Mouse (Mus musculus) layer of hippocampus, adult 9-11 months (tissue): ENCODE measurements at regions not wholly inside any gene's neighbourhood (a gene's known extent, or its start where the extent isn't known, plus 50 kb on each side); places are given as distances from the start of the nearest gene placed in this dataset.

Experiments
- DNase-seq: peaks from one replicate; pipeline ENCODE4 v3.0.0; 2022

DNA sequence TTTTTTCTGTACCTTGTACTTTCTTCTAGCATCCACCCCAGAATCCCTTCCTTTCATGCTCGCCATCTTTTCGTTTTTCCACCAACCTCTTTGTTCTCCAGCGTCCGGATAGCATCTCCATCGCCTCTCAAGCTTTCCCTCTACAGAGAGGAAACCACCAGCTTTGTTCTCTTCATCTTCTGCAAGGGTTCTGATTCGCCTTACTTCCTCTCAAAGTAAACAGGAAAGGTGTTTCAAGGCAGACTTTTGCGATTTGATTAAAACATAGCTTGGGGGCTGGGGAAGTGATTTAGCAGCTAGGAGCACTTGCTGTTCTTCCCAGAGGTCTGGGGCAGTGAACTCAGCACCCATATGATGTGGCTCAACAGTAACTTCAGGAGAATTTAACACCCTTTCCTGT, 71.4 kb downstream of the Emp1 start:
- DNase-seq: no peak

DNA sequence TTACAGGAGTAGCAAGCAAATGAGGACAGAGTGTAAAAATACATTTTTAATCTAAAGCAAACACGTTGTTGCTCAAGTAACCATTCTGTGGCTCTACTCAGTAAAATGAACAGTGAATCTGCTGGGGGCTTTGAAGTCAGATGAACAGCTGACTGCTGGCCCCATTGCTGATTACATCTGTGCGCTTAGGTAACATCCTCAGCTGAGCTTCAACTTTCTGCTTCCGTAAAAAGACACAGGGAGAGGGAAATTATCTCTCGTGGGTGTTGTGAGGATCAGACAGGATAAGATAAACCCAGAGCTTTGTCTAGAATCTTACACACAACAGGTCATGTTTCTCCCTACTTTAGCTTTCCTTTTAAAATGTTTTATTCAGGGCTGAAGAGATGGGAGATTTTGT, 74.0 kb downstream of the Emp1 start:
- DNase-seq: no peak

DNA sequence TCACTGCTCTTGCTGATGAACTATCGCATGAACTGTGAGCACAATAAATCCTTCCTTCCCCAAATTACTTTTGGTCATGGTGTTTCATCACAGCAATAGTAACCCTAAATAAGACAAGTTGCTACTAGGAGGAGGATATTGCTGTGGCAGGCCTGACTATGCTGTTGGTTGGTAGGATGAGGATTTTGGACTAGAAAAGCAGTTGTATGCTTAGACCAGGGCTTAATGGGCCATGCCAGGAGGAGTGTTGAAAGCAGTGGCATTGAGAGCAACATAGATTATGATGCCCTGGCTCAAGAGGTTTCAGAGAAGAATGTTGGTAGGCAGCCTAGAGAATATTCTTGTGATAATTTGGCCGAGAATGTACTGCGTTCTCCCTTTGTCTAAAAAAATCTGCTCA, 75.9 kb downstream of the Emp1 start:
- DNase-seq: no peak

DNA sequence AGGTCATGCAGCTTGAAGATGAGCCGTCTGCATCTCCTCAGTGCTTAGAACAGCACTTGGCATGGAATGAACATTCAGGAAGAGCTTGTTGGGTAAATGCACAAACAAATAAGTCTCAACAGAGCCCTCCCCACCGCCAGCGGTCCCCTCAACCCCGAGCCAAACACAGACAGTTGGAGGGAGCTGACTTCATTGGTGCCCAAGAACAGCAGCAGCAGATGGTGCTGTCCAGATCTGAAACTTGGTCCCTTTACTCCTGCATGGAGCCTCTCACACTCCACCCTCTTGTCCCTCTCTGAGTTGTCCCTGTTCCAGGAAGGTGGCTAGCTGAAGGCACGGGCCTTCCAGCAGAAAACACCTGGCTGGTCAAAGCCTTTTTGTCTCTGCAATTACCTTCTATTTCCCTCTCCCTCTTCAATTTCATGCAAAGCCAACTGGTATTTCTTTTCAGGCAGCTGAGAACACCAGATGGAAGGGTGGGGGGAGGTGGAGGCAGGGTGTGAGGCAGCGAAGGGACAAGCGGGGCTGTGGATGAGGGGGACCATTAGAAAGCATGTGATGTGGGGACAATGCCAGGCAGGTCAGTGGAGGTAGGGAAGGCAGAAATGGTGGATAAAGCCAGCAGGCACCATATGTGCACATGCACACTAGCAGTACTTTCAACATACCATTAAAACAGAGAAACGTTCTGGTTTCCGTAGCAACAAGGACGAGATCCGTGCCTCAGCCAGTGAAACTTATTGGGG, 79.0 kb downstream of the Emp1 start:
- peak; percentile 84 for DNase-seq

DNA sequence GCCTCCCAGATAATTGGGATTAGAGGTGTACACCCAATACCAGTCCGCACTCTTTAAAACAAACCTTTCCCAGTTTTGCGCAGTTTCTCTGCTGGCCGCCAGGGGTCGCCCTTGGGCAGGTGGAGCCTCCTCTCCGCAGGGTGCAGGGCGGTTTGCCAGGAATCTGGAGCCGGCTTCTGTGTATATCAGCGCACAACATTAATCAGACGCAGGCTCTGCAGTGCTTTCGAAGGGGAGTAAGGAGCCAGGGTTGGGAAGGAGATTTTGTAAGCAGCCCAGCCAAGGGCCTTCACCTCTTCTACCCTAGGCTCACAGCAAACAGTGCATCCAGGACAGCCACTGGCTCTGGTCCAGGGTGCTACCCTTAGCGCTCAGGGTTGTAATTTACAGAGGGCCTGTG, 82.3 kb downstream of the Emp1 start:
- peak; percentile 91 for DNase-seq

DNA sequence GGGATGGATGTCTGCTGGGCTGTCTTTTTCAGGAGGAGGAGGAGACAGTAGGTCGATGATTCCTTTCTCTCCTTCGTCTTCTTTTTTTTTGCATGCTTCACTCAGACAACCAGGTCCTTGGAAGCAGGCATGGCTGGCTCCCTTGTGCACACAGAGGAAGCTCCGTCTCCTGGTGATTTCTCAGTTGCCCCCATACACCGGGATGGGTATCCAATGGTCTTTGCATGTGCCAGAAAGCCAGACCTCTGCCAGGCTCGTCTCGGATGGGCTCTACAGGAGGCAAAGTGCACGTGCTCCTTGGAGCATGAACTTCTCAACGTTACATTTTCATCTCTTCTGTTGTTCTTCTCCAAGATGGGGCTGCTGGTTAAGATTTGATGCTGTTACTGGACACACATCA, 82.7 kb downstream of the Emp1 start:
- no peak for DNase-seq

DNA sequence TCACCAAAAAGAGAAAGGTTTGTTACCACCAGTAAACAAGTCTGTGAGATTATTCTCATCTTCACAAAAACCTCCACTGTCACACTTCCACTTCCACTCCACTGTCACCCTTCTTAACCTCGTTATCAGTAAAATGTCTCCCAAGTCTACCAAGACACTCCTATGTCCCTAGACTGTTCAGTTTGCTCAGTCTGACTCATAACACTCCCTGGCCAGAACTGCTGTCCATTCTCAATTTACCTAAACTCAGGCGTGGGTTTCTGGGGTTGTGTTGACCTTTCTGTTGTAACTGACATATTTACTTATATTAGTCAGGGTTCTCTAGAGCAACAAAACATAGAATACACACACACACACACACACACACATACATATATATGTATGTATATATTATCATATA, 85.5 kb downstream of the Emp1 start:
- no peak for DNase-seq

DNA sequence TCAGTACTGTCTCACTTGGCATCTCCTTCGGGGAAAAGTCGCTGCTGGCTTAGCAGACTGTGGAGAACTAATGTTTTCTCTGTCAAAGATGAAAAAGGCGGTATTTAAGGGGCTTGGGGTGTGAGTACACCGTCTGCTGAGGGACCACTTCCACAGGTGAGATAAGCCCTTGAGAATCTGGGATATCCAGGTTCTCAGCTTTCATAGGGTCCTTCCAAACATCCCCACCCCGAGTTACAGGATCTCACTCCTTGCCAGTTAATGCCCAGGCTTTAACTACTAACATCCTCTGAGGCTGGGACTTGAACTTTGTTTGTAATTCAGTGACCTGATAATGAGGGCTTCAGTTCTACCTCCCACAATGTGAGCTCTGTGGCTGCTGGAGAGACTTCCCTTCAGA, 86.9 kb downstream of the Emp1 start:
- DNase-seq: no peak

DNA sequence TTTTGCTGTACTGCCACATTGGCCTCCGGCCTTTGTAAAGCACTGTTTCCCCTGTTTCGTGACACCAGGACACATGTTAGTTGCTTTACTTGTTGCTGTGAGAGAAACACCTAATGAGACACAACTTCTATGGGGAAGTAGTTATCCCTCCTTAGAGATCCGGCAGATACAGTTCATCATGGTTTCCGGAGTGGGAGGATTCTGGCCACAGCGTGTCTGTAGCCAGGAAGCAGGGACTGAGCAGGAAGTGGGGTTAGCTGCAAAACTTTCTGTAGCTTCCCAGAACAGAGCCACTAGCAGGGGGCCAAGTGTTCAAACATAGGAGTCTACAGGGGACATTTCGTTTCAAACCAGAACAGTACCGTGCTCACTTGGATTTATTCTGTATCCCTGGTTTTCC, 88.2 kb downstream of the Emp1 start:
- DNase-seq: no peak

DNA sequence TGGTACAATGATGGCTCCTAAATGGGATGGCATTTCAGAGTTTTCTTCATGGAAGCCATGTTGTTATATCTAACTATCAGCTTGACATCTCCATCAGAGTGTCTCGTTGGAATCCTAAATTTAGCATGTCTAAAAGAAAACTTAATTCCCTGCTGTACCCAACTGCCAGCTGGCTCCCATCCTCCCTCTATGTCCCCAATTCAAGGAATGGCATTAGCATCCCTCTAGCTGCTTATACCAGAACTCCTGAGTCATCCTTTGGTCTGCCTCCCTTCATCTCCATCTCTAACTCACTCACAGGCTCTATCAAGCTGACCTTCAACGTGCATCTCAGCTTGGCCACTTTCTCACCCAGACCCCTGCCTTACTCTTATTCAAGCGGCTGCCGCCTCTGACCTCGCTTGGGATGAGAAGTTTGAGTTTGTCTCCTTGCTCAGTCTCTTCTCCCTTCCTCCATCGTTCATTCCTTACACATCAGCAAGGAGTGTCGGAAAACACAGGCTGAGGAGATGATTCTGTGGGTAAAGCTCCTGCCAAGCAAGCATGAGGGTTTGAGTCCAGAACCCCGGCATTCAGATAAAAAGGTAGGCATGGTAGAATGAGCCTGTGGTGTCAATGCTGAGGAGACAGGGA, 88.9 kb downstream of the Emp1 start:
- DNase-seq: peak; percentile 30

DNA sequence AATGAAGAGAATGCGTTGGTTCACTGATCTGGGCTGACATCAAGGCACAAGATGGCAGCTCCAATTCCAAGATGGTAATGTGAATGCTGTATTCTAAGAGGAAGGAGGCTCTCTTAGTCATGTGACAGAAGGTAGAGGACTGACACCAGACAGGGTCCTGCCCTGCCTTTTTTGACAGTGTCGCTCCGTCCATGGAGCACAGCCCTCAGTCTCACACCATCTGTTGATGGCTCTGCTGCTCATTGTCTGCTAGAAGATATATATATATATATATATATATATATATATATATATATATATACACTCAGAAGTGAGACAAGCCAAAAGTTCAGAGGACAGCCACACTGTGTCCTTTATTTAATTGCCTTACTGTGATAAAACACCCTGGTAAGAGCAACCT, 90.7 kb downstream of the Emp1 start:
- DNase-seq: no peak

DNA sequence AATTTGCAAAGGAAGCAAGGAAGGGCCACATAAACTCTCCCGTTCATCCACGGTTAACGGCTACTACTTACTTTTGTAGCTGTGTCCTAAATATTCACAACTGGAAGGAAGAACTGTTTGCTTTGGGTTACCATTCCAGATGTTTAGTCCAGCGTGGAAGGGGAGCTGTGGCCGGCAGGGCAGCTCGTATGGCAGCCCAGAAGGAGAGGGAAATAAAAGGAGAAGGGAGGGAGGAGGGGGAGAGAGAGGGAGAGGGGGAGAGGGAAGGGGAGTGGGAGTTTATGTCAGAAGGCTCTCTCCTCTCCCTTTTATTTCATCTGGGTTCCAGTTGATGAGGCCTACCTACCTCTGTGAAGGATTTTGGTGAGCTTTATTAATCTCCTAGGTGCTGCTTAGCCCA, 110.2 kb downstream of the Emp1 start:
- no peak for DNase-seq

DNA sequence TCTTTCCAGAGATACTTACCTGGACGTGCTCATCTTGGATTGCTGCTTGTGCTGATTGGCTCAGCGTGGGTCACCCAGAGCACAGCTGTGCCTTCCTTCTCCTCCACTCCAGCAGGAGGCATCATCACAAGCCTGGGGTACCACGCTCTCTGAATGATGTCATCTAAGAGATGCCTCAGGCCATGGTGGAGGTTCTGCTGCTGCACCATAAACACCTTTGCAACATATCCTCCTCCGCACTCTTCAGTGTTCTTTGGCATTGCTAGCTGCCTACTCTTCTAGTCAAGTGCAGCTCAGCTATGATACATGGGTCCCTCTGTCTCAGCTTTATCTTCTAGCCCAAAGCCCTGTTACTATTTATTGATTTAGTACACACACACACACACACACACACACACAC, 110.8 kb downstream of the Emp1 start:
- DNase-seq: no peak

DNA sequence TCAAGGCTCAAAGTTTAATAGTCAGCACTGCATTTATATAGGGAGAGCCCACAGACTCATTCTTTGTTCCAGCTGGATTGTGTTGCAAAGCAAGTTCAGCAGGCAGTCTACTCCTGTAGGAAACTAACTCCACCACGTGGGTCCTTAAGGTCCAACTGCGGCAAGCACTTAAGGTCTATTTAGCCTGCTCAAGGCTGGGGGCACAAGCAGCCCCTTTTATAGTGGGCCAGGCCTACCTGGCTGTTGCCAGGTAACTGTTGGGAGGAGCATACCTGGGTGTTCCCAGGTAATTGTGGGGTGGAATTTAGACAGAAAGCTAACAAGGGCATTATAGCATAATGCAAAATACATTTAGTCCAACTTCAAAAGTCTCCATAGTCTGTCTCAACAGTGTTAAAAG, 126.5 kb downstream of the Emp1 start:
- DNase-seq: no peak

DNA sequence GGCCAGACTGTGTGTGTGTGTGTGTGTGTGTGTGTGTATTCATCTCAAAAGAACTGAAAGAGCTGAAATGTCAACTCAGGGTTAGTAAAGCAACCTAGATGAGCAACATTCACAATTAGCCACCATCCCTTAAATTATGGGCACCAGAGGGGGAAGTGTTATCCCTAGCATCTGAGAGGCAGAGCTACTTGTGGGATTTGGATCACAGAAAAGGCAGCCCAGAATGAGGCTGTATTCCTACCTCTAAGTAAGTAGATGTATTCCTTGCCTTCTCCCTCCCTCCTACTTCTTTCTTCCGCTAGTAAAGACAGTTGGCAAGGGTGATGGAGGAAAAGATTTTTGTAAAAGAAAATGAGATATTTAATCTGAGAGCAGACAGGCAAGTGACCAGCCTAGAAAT, 131.6 kb downstream of the Emp1 start:
- DNase-seq: no peak

DNA sequence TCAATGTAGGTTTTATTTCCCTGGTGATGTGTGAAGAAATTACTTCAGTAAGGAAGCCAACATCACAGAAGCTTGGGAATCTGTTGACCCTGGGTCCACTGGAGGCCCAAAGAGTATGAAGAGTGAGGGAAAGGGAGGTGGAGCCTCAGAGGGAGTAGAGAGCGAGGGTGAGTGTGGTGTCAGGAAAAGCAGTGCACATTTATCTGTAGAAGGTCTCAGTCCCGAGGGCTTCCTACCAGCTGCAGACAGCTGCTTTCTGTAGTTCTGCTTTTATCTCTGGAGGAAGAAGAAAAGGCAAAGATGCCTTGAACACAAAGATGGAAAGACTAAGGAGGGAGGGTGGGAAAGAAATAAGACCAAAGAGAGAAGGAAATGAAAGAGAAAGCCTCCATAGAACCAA, 133.5 kb downstream of the Emp1 start:
- no peak for DNase-seq

DNA sequence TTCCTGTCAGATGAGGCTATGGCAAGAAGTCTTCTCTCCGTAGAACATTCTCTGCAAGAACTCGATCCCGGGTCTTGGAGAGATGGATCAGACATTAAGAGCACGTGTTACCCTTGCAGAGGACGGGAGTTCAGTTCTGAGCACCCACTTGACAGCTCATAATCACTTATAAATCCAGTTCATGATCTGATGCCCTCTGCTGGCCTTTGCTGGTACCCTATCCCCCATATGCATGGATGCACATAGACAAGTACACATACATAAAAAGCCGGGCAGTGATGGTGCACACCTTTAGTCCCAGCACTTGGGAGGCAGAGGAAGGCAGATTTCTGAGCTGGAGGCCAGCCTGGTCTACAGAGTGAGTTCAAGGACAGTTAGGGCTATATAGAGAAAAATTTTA, 136.2 kb downstream of the Emp1 start:
- no peak for DNase-seq

DNA sequence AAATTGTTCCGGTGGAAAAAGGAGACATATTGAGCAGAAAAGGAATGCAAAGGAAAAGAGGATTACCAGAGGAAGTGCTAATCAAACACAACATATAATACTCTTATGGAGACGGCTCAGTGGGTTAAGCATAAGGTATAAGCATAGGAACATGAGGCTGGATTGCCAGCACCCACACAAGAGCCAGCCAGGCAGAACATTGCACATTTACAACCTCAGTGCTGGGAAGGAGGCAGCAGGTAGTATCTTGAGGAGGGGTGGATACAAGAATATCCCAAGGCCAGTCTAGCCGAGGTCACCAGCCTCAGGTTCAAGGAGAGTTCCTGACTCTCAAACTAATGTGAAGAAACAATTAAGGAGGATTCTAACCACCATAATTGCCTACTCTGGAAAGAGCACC, 138.0 kb downstream of the Emp1 start:
- no peak for DNase-seq

DNA sequence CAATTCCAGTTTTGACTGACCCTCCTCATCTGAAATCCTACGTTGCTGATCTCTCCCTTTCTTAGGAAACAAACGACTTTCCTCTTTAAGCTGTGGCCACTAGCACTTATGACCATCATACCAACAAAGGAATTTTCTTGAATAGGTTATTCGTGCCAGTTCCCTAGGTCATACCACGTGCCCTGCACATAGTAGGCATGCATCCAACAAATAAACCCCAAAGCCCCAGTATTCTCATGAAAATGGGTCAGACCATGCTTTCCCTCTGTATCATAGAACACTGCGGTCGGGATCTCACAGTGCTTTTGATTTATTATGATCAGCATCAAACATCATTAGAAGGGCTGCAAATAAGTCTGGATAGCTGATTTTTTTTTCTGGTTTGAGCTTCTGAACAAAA, 139.4 kb downstream of the Emp1 start:
- DNase-seq: no peak

DNA sequence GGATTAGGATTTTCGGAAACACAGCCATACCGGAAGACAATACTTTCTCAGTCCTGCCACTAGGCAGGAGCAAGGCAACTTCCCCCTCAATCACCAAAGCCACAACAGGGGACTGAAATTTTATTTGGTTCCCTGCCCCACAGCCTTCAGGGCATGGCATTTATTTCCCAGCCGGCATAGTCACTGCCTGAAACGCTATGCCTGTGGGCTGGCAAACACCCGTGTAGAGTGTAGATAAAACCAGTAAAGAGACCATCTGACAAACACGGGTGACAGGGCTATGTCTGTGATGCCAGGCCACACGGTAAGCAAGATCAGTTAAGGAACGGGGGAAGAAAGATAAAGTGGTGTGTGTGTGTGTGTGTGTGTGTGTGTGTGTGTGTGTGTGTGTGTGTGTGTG, 140.1 kb downstream of the Emp1 start:
- DNase-seq: no peak

DNA sequence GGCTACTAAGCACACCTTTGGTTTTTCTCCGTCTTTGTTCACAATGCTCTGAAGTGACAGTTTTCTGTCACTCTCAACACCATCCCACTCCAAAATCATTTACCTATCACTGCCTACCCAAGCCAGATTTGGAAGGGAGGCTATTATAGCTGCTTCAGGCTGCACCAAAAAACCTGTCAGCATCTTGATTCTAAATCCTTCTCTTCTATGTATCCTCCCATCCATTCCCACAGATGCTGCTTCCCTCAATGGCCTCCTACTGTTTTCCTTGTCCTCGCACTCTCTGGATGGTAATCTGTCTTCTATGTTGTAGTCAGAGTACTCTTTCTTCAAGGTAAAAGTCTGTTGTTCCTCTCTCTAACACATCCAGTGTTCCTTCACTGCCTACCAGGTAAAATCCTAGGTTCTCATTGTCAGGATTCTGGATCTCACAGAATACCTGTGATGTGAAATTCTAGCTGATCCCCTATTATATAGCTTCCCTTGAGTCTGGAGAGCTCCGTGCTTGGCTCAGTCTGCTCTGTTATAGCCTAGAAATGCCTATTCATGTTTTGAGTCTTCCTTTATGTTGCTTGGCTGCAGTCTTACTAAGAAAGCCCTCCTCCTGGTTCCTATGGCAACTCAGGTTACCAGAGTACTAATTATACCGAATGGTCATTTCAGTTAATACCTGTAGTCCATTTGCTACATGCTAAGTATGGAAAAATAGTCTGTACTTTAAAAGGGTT, 156.5 kb downstream of the Emp1 start:
- DNase-seq: no peak

DNA sequence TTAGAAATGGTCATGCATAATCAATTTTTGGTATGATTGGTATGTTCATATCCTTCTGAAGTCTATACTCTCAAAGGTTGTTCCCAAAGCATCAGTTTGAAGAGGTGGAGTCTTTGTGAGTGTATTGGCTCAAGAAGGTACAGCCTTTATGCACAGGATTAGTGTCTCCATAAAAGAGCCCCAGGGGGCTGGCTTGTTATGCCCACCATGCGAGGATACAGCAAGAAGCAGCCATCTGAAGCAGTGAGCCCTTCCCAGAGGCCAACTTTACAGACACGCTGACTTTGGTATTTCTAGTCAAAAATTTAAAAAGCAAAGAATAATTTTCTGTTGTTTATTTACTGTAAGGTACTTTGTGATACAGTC, 157.1 kb downstream of the Emp1 start:
- no peak for DNase-seq

DNA sequence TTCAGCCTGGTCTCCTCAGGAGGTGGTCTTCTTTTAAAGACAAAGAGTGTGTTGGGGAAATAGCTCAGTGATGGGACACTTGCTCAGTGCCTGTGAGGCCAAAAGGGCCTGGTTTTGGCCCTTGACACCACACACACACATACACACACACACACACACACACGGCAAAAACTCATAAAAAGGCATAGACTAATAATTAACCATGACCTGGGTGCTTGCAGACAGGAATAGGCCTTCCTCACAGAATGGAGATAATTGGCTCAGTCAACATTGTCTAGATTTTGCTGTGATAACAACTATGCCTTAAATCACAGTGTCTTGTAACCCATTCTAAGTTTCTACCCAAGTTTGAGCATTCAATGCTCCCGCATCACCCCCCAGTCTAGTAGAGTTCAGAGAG, 158.5 kb downstream of the Emp1 start:
- no peak for DNase-seq

DNA sequence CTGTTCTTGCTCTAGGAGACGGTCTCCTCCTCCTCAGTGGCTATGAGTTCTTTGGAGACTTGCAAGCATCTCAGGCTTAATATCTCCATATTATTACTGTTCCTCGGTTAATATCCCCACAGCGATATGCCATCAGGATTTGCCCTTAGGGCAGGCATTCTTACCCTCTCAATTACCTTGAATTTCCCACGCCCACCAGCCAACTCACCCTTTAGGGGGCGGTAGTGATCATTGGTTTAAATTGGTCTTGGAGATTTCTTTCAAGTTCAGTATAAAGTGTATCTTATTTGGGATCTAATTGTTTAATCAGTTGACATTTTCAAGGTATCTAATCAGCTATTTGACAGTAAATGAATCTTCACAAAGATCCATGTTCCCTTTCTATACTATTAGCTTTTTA, 162.5 kb downstream of the Emp1 start:
- no peak for DNase-seq
